Mouse (Mus musculus) right cerebral cortex, postnatal 36 days (tissue): ENCODE data around the gene Stn1.

ENCODE experiments used
- DNase-seq, 2 experiments: peaks; one replicate each; pipeline ENCODE4 v3.0.0; 2022; ENCODE audit warnings: low spot score in 2 of 2, mixed read lengths in 1 of 2

Stn1 gene

DNA sequence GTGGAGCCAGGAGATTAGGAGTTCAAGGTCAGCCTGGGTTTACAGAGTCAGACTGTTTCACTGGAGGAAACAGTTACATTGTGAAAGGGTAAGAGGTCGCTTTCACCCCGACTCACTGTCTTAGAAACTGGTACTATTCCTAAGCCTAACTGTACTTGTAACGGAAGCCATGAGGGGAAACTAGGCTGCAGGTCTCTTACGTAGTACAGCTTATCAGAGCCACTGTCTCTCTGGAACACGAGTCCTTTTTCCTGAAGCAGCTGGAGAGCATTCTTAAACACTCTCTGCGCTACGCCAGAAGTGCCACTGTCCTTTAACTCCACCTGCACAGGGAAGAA is 27.2 kb downstream of the Stn1 start:
- DNase-seq: no peak

DNA sequence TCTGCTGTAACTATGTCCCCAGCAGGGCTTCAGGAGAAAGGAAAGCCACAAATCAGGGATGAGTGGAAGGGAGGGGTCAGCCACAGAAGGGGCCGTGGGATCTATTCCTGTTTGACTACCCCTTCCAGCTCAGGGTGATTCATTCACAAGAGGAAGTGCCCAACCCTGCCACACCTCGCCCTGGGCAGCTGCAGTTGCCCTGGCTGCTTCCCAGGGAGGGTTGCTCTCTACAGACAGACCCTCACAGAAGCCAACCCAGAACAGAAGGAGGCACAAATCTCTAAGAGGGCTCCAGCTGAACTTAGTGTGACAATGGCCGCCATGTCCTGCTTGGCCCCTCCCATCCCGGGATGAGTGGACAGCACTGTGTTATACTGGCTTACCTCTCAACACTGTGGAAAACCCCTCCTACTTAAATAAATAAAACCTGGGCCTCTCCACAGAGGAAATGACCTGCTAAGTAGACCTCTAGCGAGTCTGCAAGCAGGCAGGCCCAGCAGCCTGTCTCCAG is 28.5 kb downstream of the Stn1 start:
- DNase-seq: no peak

DNA sequence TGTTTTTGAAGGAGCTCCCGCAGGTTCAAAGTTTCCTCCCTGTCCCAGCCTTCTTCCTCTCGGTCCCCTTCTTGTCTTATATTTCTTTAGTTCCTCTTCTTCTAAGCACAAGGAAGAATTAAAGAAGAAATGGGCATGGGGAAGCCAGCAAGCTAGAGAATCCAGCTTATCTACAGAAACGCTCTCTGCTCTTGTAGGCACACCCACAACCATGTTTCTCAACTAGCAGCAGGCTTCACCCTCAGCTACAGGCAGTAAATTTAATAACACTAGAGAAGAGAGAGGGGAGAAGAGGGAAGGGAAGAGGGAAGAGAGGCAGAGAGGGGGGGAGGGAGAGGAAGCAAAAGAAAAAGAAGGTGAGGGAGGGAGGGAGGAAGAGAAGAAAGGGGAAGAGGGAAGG is 29.1 kb downstream of the Stn1 start:
- no peak for DNase-seq

- peak; percentile 48 to 64 for DNase-seq
Measured at GRCm38 (mm10) chr19:47507128-47508121, 29.9 kb downstream of the Stn1 start.

GRCm38 (mm10) chr19:47503625-47504024 is 33.7 kb downstream of the Stn1 start:
- DNase-seq: no peak

GRCm38 (mm10) chr19:47502563-47502962 is 34.7 kb downstream of the Stn1 start:
- DNase-seq: no peak

DNA sequence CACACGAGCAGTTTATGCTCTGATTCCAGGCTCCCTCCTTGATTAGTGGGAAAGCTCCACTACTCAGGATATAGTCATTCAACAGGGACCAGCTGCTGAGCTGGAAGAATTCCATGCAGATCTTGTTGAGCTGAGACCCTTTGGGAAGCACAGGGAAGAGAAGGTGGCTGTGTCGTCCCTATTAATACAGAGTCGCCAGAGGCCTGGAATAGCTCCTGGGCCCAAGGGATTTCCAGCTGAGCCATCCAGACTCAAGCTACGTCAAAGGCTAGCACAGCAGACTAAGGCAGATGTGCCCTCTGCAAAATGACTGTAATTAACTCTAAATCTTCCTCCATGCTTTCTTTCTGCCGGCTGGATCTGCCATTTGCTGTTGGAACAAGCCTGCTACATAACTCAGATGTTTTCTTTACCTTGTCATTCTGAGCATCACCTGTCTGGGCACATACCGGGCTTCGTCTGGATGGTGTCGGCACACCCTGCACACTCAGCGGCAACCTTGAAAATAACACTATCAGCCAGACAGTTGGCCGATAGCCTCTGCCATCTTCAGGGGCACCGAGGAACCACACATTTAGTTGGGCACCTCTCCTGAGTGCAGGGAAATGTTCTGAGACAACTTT is 36.8 kb downstream of the Stn1 start:
- DNase-seq: no peak

DNA sequence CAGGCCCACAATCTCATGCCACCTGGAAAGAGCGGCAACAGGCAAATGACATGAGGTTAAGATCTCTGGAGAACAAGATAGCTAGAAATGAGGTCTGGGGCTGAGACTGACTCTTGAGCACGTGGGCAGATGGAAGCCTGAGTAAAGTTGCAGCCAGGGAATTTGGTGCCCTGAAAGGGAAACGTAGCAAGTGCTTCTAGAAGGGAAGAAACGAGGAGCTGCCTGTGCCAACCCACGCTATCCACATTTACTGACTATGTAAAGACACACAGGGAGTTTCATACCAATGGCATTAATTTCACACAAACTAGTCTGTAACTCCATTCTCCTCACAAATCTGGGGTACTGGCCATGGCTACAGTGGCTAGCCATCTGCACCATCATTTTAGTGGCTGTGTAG is 37.5 kb downstream of the Stn1 start:
- DNase-seq: no peak

GRCm38 (mm10) chr19:47498942-47499341 is 38.4 kb downstream of the Stn1 start:
- no peak for DNase-seq

DNA sequence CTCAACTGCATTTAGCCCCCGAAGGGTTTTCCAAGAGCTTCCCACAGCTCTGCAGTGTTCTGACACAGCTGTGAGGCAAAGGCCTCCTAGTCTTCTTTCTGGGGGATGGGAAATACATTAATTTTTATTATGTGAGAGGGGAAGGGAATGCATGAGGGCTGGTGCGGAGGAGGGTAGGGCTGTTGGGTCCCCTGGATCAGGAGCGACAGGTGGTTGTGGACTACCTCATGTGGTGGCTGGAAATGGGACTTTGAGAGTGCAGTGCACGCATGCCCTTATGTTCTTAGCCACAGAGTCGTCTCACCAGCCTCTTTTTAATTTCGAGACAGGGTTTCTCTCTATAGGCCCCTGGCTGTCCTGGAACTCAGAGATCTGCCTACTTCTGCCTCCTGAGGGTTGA is 39.6 kb downstream of the Stn1 start:
- no peak for DNase-seq

- no peak for DNase-seq
Measured at GRCm38 (mm10) chr19:47497313-47497712, 40.0 kb downstream of the Stn1 start.

DNA sequence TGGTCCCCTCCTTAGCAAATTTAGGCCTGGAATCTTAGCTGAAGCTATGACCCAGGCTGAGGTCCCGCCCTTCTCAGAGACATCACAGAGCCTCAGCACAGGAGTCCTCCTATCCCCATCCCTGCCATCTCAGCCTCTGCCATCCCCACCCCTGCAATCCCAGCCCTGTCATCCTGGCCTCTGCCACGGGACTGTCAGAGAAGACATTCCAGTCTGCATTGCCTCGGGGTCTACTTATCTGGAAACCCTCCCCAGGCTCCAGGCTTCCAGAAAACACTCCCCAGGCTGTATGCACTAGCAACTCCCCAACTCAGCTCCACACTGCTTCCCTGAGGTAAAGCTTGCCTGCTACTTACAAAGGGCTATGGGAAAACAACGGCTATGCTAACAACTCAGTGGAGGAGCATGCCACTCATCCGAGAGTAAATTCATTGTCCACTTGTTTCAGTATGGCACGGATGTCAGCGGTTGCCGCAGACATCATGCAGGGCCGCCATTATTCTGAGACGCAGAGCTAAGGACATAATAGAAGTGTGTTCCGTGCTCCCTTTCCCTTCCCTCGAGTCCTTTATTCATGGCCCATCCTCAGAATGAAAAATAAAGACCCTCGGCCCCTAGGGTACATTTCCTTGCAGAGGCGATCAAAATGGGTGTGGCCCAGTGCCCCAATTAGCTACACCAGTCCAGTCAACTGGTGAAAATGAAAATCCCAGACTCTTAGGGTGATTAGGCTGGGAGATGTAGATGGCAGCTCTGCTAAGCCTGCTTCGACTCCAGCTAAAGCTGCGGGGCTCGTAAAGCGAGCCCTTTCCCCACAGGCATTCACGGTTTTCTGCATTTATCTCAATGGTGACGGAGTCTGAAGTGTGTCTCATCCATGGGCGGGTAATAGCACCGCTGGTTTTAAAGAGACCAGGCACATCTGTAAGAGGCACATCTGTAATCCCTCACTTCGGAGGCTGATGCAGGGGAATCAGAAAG is 44.0 kb downstream of the Stn1 start:
- DNase-seq: no peak

DNA sequence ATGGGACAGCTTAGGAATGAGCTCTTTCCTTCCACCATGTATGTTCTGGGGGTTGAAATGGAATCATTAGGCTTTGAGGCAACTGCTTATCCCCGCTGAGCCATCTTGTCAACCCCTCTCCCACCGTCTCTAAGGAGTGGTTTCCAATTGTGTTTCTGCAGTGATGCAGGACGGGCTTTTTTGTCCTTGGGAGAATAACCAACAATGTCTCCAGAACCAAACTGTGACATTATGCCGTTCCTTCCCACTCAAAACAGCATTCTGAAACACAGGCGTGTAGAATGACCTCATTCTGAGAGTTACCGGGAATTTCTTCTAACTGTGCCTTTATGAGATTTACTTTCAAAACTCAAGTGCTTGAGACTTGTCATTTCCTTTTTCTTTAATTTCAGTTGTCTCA is 44.9 kb downstream of the Stn1 start:
- DNase-seq: no peak

GRCm38 (mm10) chr19:47491853-47492252 is 45.5 kb downstream of the Stn1 start:
- no peak for DNase-seq

DNA sequence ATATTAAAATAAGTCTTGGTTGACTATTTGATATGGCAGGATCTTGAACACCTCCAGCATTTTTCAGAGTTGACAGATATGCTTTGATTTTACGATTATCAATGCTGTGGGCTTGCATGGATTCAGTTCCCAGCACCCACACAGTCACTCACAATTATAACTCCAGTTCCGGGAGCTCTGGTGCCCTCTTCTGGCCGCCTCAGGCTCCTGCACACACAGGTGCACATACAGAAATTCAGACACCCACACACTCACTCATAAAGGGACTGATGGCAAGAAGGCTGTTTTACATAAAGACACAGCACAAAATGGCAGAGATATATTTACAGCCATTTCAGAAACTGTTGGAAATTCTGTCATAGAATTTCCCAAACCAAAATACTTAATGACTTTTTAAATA is 48.1 kb downstream of the Stn1 start:
- DNase-seq: no peak

GRCm38 (mm10) chr19:47488250-47488649 is 49.1 kb downstream of the Stn1 start:
- DNase-seq: no peak

- no peak for DNase-seq
Measured at GRCm38 (mm10) chr19:47487572-47487971, 49.7 kb downstream of the Stn1 start.

- DNase-seq: no peak
Measured at GRCm38 (mm10) chr19:47485997-47486566, 51.2 kb downstream of the Stn1 start.

GRCm38 (mm10) chr19:47484110-47484509 is 53.2 kb downstream of the Stn1 start:
- peak; percentile 49 to 66 for DNase-seq

DNA sequence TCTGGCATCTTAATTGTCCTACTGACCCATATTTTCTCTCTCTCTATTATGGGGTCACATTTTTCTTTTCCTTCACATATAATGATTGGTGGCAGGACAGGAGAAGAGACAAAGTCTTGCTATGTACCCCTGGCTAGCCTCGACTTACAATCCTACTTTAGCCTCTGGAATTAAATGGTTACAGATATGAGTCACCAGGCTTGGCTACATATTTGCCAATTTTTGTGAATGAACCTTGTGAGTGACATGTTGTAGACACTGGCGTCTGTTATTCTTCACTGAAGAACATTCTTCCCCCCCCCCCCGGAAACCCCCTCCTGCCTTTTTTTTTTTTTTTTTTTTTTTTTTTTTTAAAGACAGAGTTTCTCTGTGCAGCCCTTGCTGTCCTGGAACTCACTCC is 54.0 kb downstream of the Stn1 start:
- no peak for DNase-seq

DNA sequence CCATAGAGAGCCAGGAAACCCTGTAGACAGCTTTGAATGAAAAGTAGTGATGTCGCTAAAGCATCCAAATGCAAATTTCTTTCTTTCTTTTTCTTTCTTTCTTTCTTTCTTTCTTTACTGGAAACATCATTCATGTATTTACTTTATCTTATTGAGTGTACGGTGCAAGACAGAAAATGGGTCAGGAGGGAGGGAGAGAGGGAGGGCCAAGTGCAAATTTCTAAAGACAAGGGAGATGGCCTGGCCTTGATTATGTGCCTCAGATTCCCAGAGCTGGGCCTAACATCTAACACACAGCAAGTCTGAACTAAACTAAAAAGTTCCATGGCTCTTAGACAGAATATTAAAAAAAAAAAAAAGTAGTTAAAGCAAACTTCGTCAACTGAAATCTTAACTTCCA is 63.9 kb downstream of the Stn1 start:
- DNase-seq: no peak
